Mouse (Mus musculus): ENCODE measurements around the gene Car2. TPM values are rescaled to one million over a fixed set of nuclear protein-coding genes. Genes with fewer than 3 reads are reported as not detected.
A peak's percentile ranks its signal among the peaks of the same experiment; 100 is the strongest.

Car2 gene
- total RNA-seq, 1 experiment, result 132 TPM

GRCm38 (mm10) chr3:14887134-14887666 lies 1.1 kb downstream of the Car2 start:
- H3K4me1 ChIP-seq (ENCODE audit: control insufficient read depth in 2 of 2, insufficient read depth in 2 of 2, low read length in 2 of 2, poor library complexity in 1 of 2), result peaks cover 2% of the 10 kb centered on the region in 2 experiments; a peak in 2 of 4 replicates
- peak overlapping the region; percentile 76 for H3K9ac ChIP-seq (ENCODE audit: insufficient read depth, low read depth, low read length, poor library complexity, severe bottlenecking)
- 0 out of 2 replicates have a peak overlapping the region, but pooled peaks have one; percentile 6 for H3K27ac ChIP-seq (ENCODE audit: insufficient read depth, low read depth, low read length, poor library complexity, severe bottlenecking)
- H3K9me3 ChIP-seq (ENCODE audit: control insufficient read depth, insufficient read depth, low read depth, low read length), result no peaks in the 10 kb centered on the region
- no peak for DNase-seq (ENCODE audit: low read depth, low spot score)
- peak overlapping the region; percentile 81 to 93 for H3K4me3 ChIP-seq (ENCODE audit: insufficient read depth in 1 of 2, low read depth in 1 of 2, low read length in 2 of 2, poor library complexity in 1 of 2, severe bottlenecking in 1 of 2)
- TF ChIP-seq MAFK (IDR thresholded peaks at IDR 0.05; ENCODE audit: insufficient read depth, low read depth, low read length) (no peak), CHD2 (IDR thresholded peaks at IDR 0.05; ENCODE audit: low read depth, low read length) (no peak), ZNF384 (IDR thresholded peaks at IDR 0.05; ENCODE audit: low read depth, low read length) (no peak), ZC3H11A (IDR thresholded peaks at IDR 0.05; ENCODE audit: borderline replicate concordance, low read depth, low read length) (no peak), HCFC1 (IDR thresholded peaks at IDR 0.05; ENCODE audit: borderline replicate concordance, insufficient read depth, low read length) (no peak)
- in situ Hi-C loops (cut with MboI; ENCODE audit: low sequenced_read_pairs in 2 of 2, unreplicated experiment in 2 of 2), result no loop called here
- peaks cover 9% of the 10 kb centered on the region for H3K36me3 ChIP-seq (ENCODE audit: control insufficient read depth, insufficient read depth, low read length, poor library complexity, severe bottlenecking)

- DNase-seq (ENCODE audit: low read depth, low spot score), result no peak
Observed at GRCm38 (mm10) chr3:14887686-14888295, 1.7 kb downstream of the Car2 start.

GRCm38 (mm10) chr3:14888549-14888948 lies 2.5 kb downstream of the Car2 start:
- H3K9ac ChIP-seq (ENCODE audit: insufficient read depth, low read depth, low read length, poor library complexity, severe bottlenecking), result no peak overlapping the region
- in situ Hi-C loops (cut with MboI; ENCODE audit: low sequenced_read_pairs in 2 of 2, unreplicated experiment in 2 of 2), result no loop called here
- H3K36me3 ChIP-seq (ENCODE audit: control insufficient read depth, insufficient read depth, low read length, poor library complexity, severe bottlenecking), result peaks cover 9% of the 10 kb centered on the region
- TF ChIP-seq ZNF384 (IDR thresholded peaks at IDR 0.05; ENCODE audit: low read depth, low read length) (no peak), MAFK (IDR thresholded peaks at IDR 0.05; ENCODE audit: insufficient read depth, low read depth, low read length) (no peak), CHD2 (IDR thresholded peaks at IDR 0.05; ENCODE audit: low read depth, low read length) (no peak), HCFC1 (IDR thresholded peaks at IDR 0.05; ENCODE audit: borderline replicate concordance, insufficient read depth, low read length) (no peak), ZC3H11A (IDR thresholded peaks at IDR 0.05; ENCODE audit: borderline replicate concordance, low read depth, low read length) (no peak)
- no peaks in the 10 kb centered on the region for H3K9me3 ChIP-seq (ENCODE audit: control insufficient read depth, insufficient read depth, low read depth, low read length)
- no peak overlapping the region for H3K4me3 ChIP-seq (ENCODE audit: insufficient read depth in 1 of 2, low read depth in 1 of 2, low read length in 2 of 2, poor library complexity in 1 of 2, severe bottlenecking in 1 of 2)
- no peak for DNase-seq (ENCODE audit: low read depth, low spot score)
- H3K27ac ChIP-seq (ENCODE audit: insufficient read depth, low read depth, low read length, poor library complexity, severe bottlenecking), result no peak overlapping the region; the same call in 1 of the 2 replicates
- peaks cover 2 to 4% of the 10 kb centered on the region in 2 experiments; a peak in 3 of 4 replicates for H3K4me1 ChIP-seq (ENCODE audit: control insufficient read depth in 2 of 2, insufficient read depth in 2 of 2, low read length in 2 of 2, poor library complexity in 1 of 2)

More at GRCm38 (mm10) chr3:14887686-14888295, 1.7 kb downstream of the Car2 start:
- H3K4me3 ChIP-seq (ENCODE audit: insufficient read depth in 1 of 2, low read depth in 1 of 2, low read length in 2 of 2, poor library complexity in 1 of 2, severe bottlenecking in 1 of 2), result peak overlapping the region; percentile 81 to 93; a peak in 2 of 4 replicates
- H3K9me3 ChIP-seq (ENCODE audit: control insufficient read depth, insufficient read depth, low read depth, low read length), result no peaks in the 10 kb centered on the region
- peaks cover 9% of the 10 kb centered on the region for H3K36me3 ChIP-seq (ENCODE audit: control insufficient read depth, insufficient read depth, low read length, poor library complexity, severe bottlenecking)
- H3K27ac ChIP-seq (ENCODE audit: insufficient read depth, low read depth, low read length, poor library complexity, severe bottlenecking), result no peak overlapping the region; the same call in 1 of the 2 replicates
- H3K4me1 ChIP-seq (ENCODE audit: control insufficient read depth in 2 of 2, insufficient read depth in 2 of 2, low read length in 2 of 2, poor library complexity in 1 of 2), result peaks cover 2 to 4% of the 10 kb centered on the region in 2 experiments; a peak in 3 of 4 replicates
- H3K9ac ChIP-seq (ENCODE audit: insufficient read depth, low read depth, low read length, poor library complexity, severe bottlenecking), result peak overlapping the region; percentile 47; the same call in 1 of the 2 replicates
- TF ChIP-seq ZC3H11A (IDR thresholded peaks at IDR 0.05; ENCODE audit: borderline replicate concordance, low read depth, low read length) (no peak), ZNF384 (IDR thresholded peaks at IDR 0.05; ENCODE audit: low read depth, low read length) (no peak), CHD2 (IDR thresholded peaks at IDR 0.05; ENCODE audit: low read depth, low read length) (no peak), HCFC1 (IDR thresholded peaks at IDR 0.05; ENCODE audit: borderline replicate concordance, insufficient read depth, low read length) (no peak), MAFK (IDR thresholded peaks at IDR 0.05; ENCODE audit: insufficient read depth, low read depth, low read length) (no peak)
- in situ Hi-C loops (cut with MboI; ENCODE audit: low sequenced_read_pairs in 2 of 2, unreplicated experiment in 2 of 2), result no loop called here

GRCm38 (mm10) chr3:14889085-14889484 lies 3.0 kb downstream of the Car2 start:
- TF ChIP-seq CHD2 (IDR thresholded peaks at IDR 0.05; ENCODE audit: low read depth, low read length) (no peak), ZNF384 (IDR thresholded peaks at IDR 0.05; ENCODE audit: low read depth, low read length) (no peak), MAFK (IDR thresholded peaks at IDR 0.05; ENCODE audit: insufficient read depth, low read depth, low read length) (no peak), ZC3H11A (IDR thresholded peaks at IDR 0.05; ENCODE audit: borderline replicate concordance, low read depth, low read length) (no peak), HCFC1 (IDR thresholded peaks at IDR 0.05; ENCODE audit: borderline replicate concordance, insufficient read depth, low read length) (no peak)
- peak overlapping the region; percentile 64; the same call in 1 of the 2 replicates for H3K27ac ChIP-seq (ENCODE audit: insufficient read depth, low read depth, low read length, poor library complexity, severe bottlenecking)
- peaks cover 2 to 4% of the 10 kb centered on the region in 2 experiments; a peak in 3 of 4 replicates for H3K4me1 ChIP-seq (ENCODE audit: control insufficient read depth in 2 of 2, insufficient read depth in 2 of 2, low read length in 2 of 2, poor library complexity in 1 of 2)
- in situ Hi-C loops (cut with MboI; ENCODE audit: low sequenced_read_pairs in 2 of 2, unreplicated experiment in 2 of 2), result no loop called here
- DNase-seq (ENCODE audit: low read depth, low spot score), result no peak
- peak overlapping the region in 1 of 2 experiments; percentile 27; a peak in 1 of 4 replicates for H3K4me3 ChIP-seq (ENCODE audit: insufficient read depth in 1 of 2, low read depth in 1 of 2, low read length in 2 of 2, poor library complexity in 1 of 2, severe bottlenecking in 1 of 2)
- H3K9ac ChIP-seq (ENCODE audit: insufficient read depth, low read depth, low read length, poor library complexity, severe bottlenecking), result no peak overlapping the region
- no peaks in the 10 kb centered on the region for H3K9me3 ChIP-seq (ENCODE audit: control insufficient read depth, insufficient read depth, low read depth, low read length)
- H3K36me3 ChIP-seq (ENCODE audit: control insufficient read depth, insufficient read depth, low read length, poor library complexity, severe bottlenecking), result peaks cover 9% of the 10 kb centered on the region

Data from ES-E14 (cell line).